In the genomic region with DNA sequence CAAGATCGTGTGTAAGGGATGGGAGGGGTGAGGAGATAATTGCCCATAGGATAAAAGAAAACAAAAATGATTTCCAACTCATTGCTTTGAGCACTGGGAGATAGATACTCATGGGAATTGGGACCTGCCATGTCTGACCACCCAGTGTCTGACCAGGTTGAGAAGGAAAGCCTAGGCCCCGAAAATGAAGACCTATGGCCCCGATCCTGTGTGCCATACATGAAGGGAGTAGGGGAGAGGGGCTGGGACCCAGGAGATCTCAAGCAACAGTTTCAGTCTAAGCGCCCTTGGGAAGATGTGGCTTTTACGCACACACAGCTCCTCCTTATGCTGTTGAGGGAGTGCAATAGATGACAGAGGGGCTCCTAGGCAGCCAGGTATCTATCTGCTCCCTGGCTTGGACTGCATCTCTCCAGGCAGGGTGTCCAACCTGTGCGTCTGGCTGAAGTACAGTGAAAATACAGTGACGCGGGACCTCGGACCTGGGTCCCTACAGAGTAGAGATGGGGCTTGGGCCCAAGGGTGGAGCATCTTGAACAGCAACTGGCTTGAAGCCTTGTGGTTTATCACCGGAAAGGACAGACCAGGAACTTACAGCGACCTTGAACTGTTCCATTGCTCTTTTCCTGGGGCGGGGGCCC, we compare ENCODE assay signal across 8 mouse cellular contexts. TPM values are rescaled to one million over a fixed set of nuclear protein-coding genes. Genes with fewer than 3 reads are reported as not detected.
DNase-seq lines count a peak whose midpoint lies in the region; ATAC-seq and TF ChIP-seq lines count a peak whose summit lies in the region.

No protein-coding gene starts in this region.

- H3K27ac ChIP-seq in testis, adult 2 months (ENCODE audit: control insufficient read depth, insufficient read depth, low read depth, low read length), result no peak overlapping the region
- no peak overlapping the region for H3K27ac ChIP-seq in intestine, postnatal 0 days (ENCODE audit: low read depth, low read length)
- no peak overlapping the region for H3K27ac ChIP-seq in neural tube, embryonic 15.5 days (replicated peaks)

- no peak for TF ChIP-seq POLR2A in testis, adult 2 months (IDR thresholded peaks at IDR 0.05; ENCODE audit: control insufficient read depth, low read depth, low read length)

- DNase-seq in cerebellum, postnatal 14 days, result peak; percentile 14 to 39
- no peak for DNase-seq in cerebellum, adult 9-10 months
- DNase-seq in testis, postnatal 10 days (ENCODE audit: low spot score), result no peak
- DNase-seq in adrenal gland, postnatal 36 days, result no peak
- no peak for DNase-seq in gastrocnemius, postnatal 4 days (ENCODE audit: low spot score in 2 of 2)

- H3K4me2 ChIP-seq in intestine, postnatal 0 days (replicated peaks; ENCODE audit: low read depth), result peak overlapping the region; percentile 69
- peak overlapping the region; percentile 99 for H3K4me2 ChIP-seq in neural tube, embryonic 15.5 days

- no peaks in the 10 kb centered on the region for H3K27me3 ChIP-seq in testis, adult 2 months (ENCODE audit: control insufficient read depth, insufficient read depth, low read length)
- peaks cover 46% of the 10 kb centered on the region for H3K27me3 ChIP-seq in intestine, postnatal 0 days (replicated peaks; ENCODE audit: control insufficient read depth, insufficient read depth, low read length)
- H3K27me3 ChIP-seq in neural tube, embryonic 15.5 days (replicated peaks), result peaks cover 41% of the 10 kb centered on the region

- ATAC-seq in intestine, postnatal 0 days, result 0 out of 2 replicates have a peak, but pooled peaks have one; percentile 16
- peak; percentile 56 for ATAC-seq in neural tube, embryonic 15.5 days (ENCODE audit: low FRiP score)

- H3K9me3 ChIP-seq in intestine, postnatal 0 days (ENCODE audit: control insufficient read depth), result no peaks in the 10 kb centered on the region
- no peaks in the 10 kb centered on the region for H3K9me3 ChIP-seq in neural tube, embryonic 15.5 days (replicated peaks)

- peak overlapping the region; percentile 64 for H3K4me3 ChIP-seq in testis, adult 2 months (ENCODE audit: control insufficient read depth, low read depth, low read length)
- peak overlapping the region; percentile 41 for H3K4me3 ChIP-seq in intestine, postnatal 0 days (ENCODE audit: low read depth, low read length)
- H3K4me3 ChIP-seq in neural tube, embryonic 15.5 days (replicated peaks), result peak overlapping the region; percentile 51

- H3K9ac ChIP-seq in intestine, postnatal 0 days (ENCODE audit: low read depth, low read length), result no peak overlapping the region
- H3K9ac ChIP-seq in neural tube, embryonic 15.5 days (replicated peaks), result peak overlapping the region; percentile 35; the same call in 1 of the 2 replicates

- 10% methylated on average over 12 of the region's 12 CpGs for WGBS in intestine, postnatal 0 days
- WGBS in neural tube, embryonic 15.5 days, result 6% methylated on average over 12 of the region's 12 CpGs

- no peaks in the 10 kb centered on the region for H3K36me3 ChIP-seq in testis, adult 2 months (ENCODE audit: control insufficient read depth, insufficient read depth, low read length)
- H3K36me3 ChIP-seq in intestine, postnatal 0 days (ENCODE audit: control insufficient read depth, insufficient read depth), result no peaks in the 10 kb centered on the region
- H3K36me3 ChIP-seq in neural tube, embryonic 15.5 days, result no peaks in the 10 kb centered on the region

- H3K4me1 ChIP-seq in testis, adult 2 months (ENCODE audit: control insufficient read depth, insufficient read depth, low read length), result peaks cover 23% of the 10 kb centered on the region
- 0 out of 2 replicates have a peak, but pooled peaks cover 5% of the 10 kb centered on the region for H3K4me1 ChIP-seq in intestine, postnatal 0 days (replicated peaks; ENCODE audit: control insufficient read depth, insufficient read depth, low read length)
- H3K4me1 ChIP-seq in neural tube, embryonic 15.5 days, result peaks cover 26% of the 10 kb centered on the region

- TF ChIP-seq CTCF in testis, adult 2 months (IDR thresholded peaks at IDR 0.05; ENCODE audit: control insufficient read depth, insufficient read depth, insufficient replicate concordance, low read depth, low read length), result no peak
- TF ChIP-seq CTCF in intestine, postnatal 0 days (IDR thresholded peaks at IDR 0.05; ENCODE audit: low read depth), result no peak

RNA-seq across cellular contexts. Expression of a gene that starts 0.6 kb away (rescaled TPM):
- polyA plus RNA-seq in testis, adult 2 months (2012; rRNA removed), result 2.2 and 2.4 TPM in 2 replicates
- 0.34 and 0.57 TPM in 2 replicates for polyA plus RNA-seq in intestine, postnatal 0 days (2015; fragmentation: Nextera tagmentation; extraction: Ambion mirVana)
- 1.00 and 1.2 TPM in 2 replicates for polyA plus RNA-seq in neural tube, embryonic 15.5 days (2015; fragmentation: Nextera tagmentation; extraction: Ambion mirVana)
- under 1 TPM; 0.26 to 0.43 TPM for total RNA-seq in adrenal gland, postnatal 36 days (2021)
- total RNA-seq in gastrocnemius, postnatal 4 days (2021), result 1 to 10 TPM; 2.2 to 2.6 TPM

Comparison
In these comparisons a context has a peak if more than half of its experiments do, and no peak if none do; other contexts are left out.
1. DNase-seq: peak in cerebellum, postnatal 14 days (2 of 2); none in cerebellum, adult 9-10 months (single experiment), testis, postnatal 10 days (single experiment), adrenal gland, postnatal 36 days (0 of 2) and gastrocnemius, postnatal 4 days (0 of 2).
2. Peak in every context shown above with its lines, with median percentiles within 50 percentile points of each other: H3K4me3 ChIP-seq.